Mouse (Mus musculus): ENCODE data around the gene Scrn3.

- TF ChIP-seq CHD2 (IDR thresholded peaks at IDR 0.05; ENCODE audit: low read depth, low read length), result no peak
- TF ChIP-seq ZC3H11A (IDR thresholded peaks at IDR 0.05; ENCODE audit: borderline replicate concordance, low read depth, low read length), result no peak
Observed at GRCm38 (mm10) chr2:73273249-73274118, 38.9 kb upstream of the Scrn3 start.

Data from ES-E14 (cell line).